Mouse (Mus musculus): ENCODE results near the gene Dnlz.
"Not testable (repeated sequence)": the region's sequence is repeated elsewhere in the genome, so short reads cannot be mapped to it uniquely, and the experiment has no call there.

The Dnlz gene

GRCm38 (mm10) chr2:26351358-26352290 is at the start of gene Dnlz:
Gene Dnlz (minus strand): TSS chr2:26352110.
- DNase-seq: peak; percentile 96

GRCm38 (mm10) chr2:26401023-26401422 is 49.1 kb upstream of the Dnlz start:
- no peak for DNase-seq

- no peak for DNase-seq
Observed at GRCm38 (mm10) chr2:26400296-26400695, 48.4 kb upstream of the Dnlz start.

GRCm38 (mm10) chr2:26399647-26400046 is 47.7 kb upstream of the Dnlz start:
- no peak for DNase-seq

GRCm38 (mm10) chr2:26398978-26399377 is 47.1 kb upstream of the Dnlz start:
- DNase-seq: no peak

GRCm38 (mm10) chr2:26391617-26392016 is 39.7 kb upstream of the Dnlz start:
- no peak for DNase-seq

GRCm38 (mm10) chr2:26390954-26391353 is 39.0 kb upstream of the Dnlz start:
- DNase-seq: no peak

GRCm38 (mm10) chr2:26389154-26389690 is 37.3 kb upstream of the Dnlz start, which contains the start of the genes Entr1 and Pmpca:
Gene Entr1 (minus strand): TSS chr2:26389316.
Gene Pmpca (plus strand): TSS chr2:26389339.
- peak; percentile 80 to 87 for DNase-seq

- DNase-seq: peak; percentile 31 to 37
Observed at GRCm38 (mm10) chr2:26388682-26389153, 36.8 kb upstream of the Dnlz start.

GRCm38 (mm10) chr2:26387713-26388112 is 35.8 kb upstream of the Dnlz start:
- no peak for DNase-seq

GRCm38 (mm10) chr2:26380871-26381270 is 29.0 kb upstream of the Dnlz start:
- not testable (repeated sequence) for DNase-seq

- peak; percentile 80 to 83 for DNase-seq
Observed at GRCm38 (mm10) chr2:26380131-26380771, 28.3 kb upstream of the Dnlz start, which contains the start of gene Snapc4. Gene Snapc4 (minus strand): TSS chr2:26380653.

- no peak for DNase-seq
Observed at GRCm38 (mm10) chr2:26372396-26372795, 20.5 kb upstream of the Dnlz start.

- no peak for DNase-seq
Observed at GRCm38 (mm10) chr2:26368572-26368971, 16.7 kb upstream of the Dnlz start.

GRCm38 (mm10) chr2:26367911-26368310 is 16.0 kb upstream of the Dnlz start:
- DNase-seq: no peak

- peak; percentile 62 to 76 for DNase-seq
Observed at GRCm38 (mm10) chr2:26364738-26365465, 13.0 kb upstream of the Dnlz start.

- no peak for DNase-seq
Observed at GRCm38 (mm10) chr2:26363481-26363880, 11.6 kb upstream of the Dnlz start.

GRCm38 (mm10) chr2:26362991-26363390 is 11.1 kb upstream of the Dnlz start:
- DNase-seq: no peak

GRCm38 (mm10) chr2:26360772-26361171 is 8.9 kb upstream of the Dnlz start, which contains the start of gene Card9:
Gene Card9 (minus strand): TSS chr2:26360918.
- DNase-seq: peak in 1 of 2 experiments; percentile 4

GRCm38 (mm10) chr2:26359983-26360382 is 8.1 kb upstream of the Dnlz start:
- peak; percentile 11 for DNase-seq

GRCm38 (mm10) chr2:26358667-26359320 is 6.9 kb upstream of the Dnlz start:
- DNase-seq: peak; percentile 10 to 21

- peak; percentile 14 to 33 for DNase-seq
Observed at GRCm38 (mm10) chr2:26357484-26357883, 5.6 kb upstream of the Dnlz start.

Measured in cerebellum, postnatal 36 days (tissue).